Mouse (Mus musculus) cortical plate, adult 2 months (tissue): ENCODE measurements around the gene Tmem102.

Source experiments
- CTCF ChIP-seq: fragments of 200-500 bp; IDR thresholded peaks from 2 replicates; pipeline ENCODE4 v1.5.1; 2011; ENCODE audit warnings: mild to moderate bottlenecking, control low read depth, low read length; ENCODE audit not compliant: insufficient read depth; ENCODE audit errors: extremely low read depth
- POLR2A ChIP-seq: fragments of 200-500 bp; IDR thresholded peaks from 2 replicates; pipeline ENCODE4 v1.6.1; 2011; ENCODE audit warnings: mild to moderate bottlenecking, low read length, control low read depth; ENCODE audit not compliant: insufficient read depth; ENCODE audit errors: extremely low read depth

DNA sequence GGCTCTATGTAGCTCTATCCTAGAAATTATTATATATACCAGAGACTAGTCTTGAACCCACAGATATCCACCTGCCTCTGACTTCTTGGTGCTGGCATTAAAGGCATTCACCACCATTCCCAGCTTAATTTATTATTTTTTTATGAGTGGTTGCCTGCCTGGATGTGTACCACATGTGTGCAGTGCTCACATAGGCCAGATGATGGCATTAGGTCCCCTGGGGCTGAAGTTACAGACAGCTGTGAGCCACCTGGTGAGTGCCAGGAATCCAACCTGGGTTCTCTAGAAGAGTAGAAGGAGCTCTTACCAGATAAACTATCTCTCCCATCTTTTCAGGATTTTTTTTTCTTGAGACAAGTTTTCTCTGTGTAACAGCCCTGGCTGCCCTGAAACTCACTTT is 4.9 kb upstream of the Tmem102 start:
- TF ChIP-seq CTCF (no peak), POLR2A (no peak)
